Mouse (Mus musculus): ENCODE results near the gene Ubap1l. TPM values are rescaled to one million over a fixed set of nuclear protein-coding genes. Genes with fewer than 3 reads are reported as not detected.

Gene Ubap1l
- polyA plus RNA-seq, 1 experiment from 2014 or later, result 0.66 TPM

- H3K36me3 ChIP-seq (replicated peaks), result peaks cover 10% of the 10 kb centered on the region
- no peak for DNase-seq (ENCODE audit: low spot score)
- H3K9me3 ChIP-seq, result no peaks in the 10 kb centered on the region
- peaks cover 28% of the 10 kb centered on the region for H3K4me1 ChIP-seq
- 76% methylated on average over 6 of the region's 6 CpGs for WGBS
- no peak overlapping the region for H3K4me3 ChIP-seq
- H3K27me3 ChIP-seq (replicated peaks; ENCODE audit: low read depth, poor library complexity, severe bottlenecking), result no peaks in the 10 kb centered on the region; the same call in 1 of the 2 replicates
- H3K27ac ChIP-seq (replicated peaks), result no peak overlapping the region
Observed at GRCm38 (mm10) chr9:65382031-65382750, 21.4 kb downstream of the Ubap1l start.

GRCm38 (mm10) chr9:65382751-65383097, 21.9 kb downstream of the Ubap1l start:
- no peaks in the 10 kb centered on the region for H3K9me3 ChIP-seq
- peaks cover 28% of the 10 kb centered on the region for H3K4me1 ChIP-seq
- WGBS, result 61% methylated on average over 3 of the region's 3 CpGs
- 0 out of 2 replicates have a peak overlapping the region, but pooled peaks have one; percentile 19 for H3K27ac ChIP-seq (replicated peaks)
- no peak for DNase-seq (ENCODE audit: low spot score)
- H3K36me3 ChIP-seq (replicated peaks), result peaks cover 4% of the 10 kb centered on the region
- H3K4me3 ChIP-seq, result no peak overlapping the region
- H3K27me3 ChIP-seq (replicated peaks; ENCODE audit: low read depth, poor library complexity, severe bottlenecking), result no peaks in the 10 kb centered on the region; the same call in 1 of the 2 replicates

- peaks cover 11% of the 10 kb centered on the region for H3K27me3 ChIP-seq (replicated peaks; ENCODE audit: low read depth, poor library complexity, severe bottlenecking)
- H3K9me3 ChIP-seq, result no peaks in the 10 kb centered on the region
- 74% methylated on average over 3 of the region's 3 CpGs for WGBS
- H3K4me3 ChIP-seq, result no peak overlapping the region
- DNase-seq (ENCODE audit: low spot score), result no peak
- H3K36me3 ChIP-seq (replicated peaks), result no peaks in the 10 kb centered on the region
- no peak overlapping the region for H3K27ac ChIP-seq (replicated peaks)
- peaks cover 28% of the 10 kb centered on the region for H3K4me1 ChIP-seq
Observed at GRCm38 (mm10) chr9:65384276-65384675, 23.4 kb downstream of the Ubap1l start.

GRCm38 (mm10) chr9:65386373-65387140, 25.7 kb downstream of the Ubap1l start:
- Histone ChIP-seq H3K27me3 (replicated peaks; ENCODE audit: low read depth, poor library complexity, severe bottlenecking) (peaks cover 34% of the 10 kb centered on the region), H3K27ac (replicated peaks) (no peak overlapping the region; the same call in 1 of the 2 replicates), H3K9me3 (0 out of 2 replicates have a peak, but pooled peaks cover 2% of the 10 kb centered on the region), H3K36me3 (replicated peaks) (no peaks in the 10 kb centered on the region), H3K4me1 (peaks cover 31% of the 10 kb centered on the region), H3K4me3 (no peak overlapping the region)
- WGBS, result 31% methylated on average over 8 of the region's 8 CpGs
- DNase-seq (ENCODE audit: low spot score), result peak; percentile 29

- H3K4me1 ChIP-seq, result peaks cover 18% of the 10 kb centered on the region
- H3K27ac ChIP-seq (replicated peaks), result peak overlapping the region; percentile 63
- 0 out of 2 replicates have a peak, but pooled peaks cover 2% of the 10 kb centered on the region for H3K9me3 ChIP-seq
- peak overlapping the region; percentile 60 for H3K4me3 ChIP-seq
- peak; percentile 61 for DNase-seq (ENCODE audit: low spot score)
- peaks cover 60% of the 10 kb centered on the region for H3K27me3 ChIP-seq (replicated peaks; ENCODE audit: low read depth, poor library complexity, severe bottlenecking)
- WGBS, result 18% methylated on average over 96 of the region's 96 CpGs
- no peaks in the 10 kb centered on the region for H3K36me3 ChIP-seq (replicated peaks)
Observed at GRCm38 (mm10) chr9:65390752-65391612, 30.1 kb downstream of the Ubap1l start.

GRCm38 (mm10) chr9:65391613-65391964, 30.7 kb downstream of the Ubap1l start, which contains the start of gene Kbtbd13:
Kbtbd13 (minus strand) TSS chr9:65391652.
- Histone ChIP-seq H3K4me3 (peak within 1 kb of the TSS; percentile 60), H3K9me3 (0 out of 2 replicates have a peak, but pooled peaks cover 2% of the 10 kb centered on the region), H3K4me1 (peaks cover 13% of the 10 kb centered on the region), H3K27me3 (replicated peaks; ENCODE audit: low read depth, poor library complexity, severe bottlenecking) (peaks cover 60% of the 10 kb centered on the region), H3K36me3 (replicated peaks) (no peaks in the 10 kb centered on the region), H3K27ac (replicated peaks) (peak within 1 kb of the TSS; percentile 63)
- no peak for DNase-seq (ENCODE audit: low spot score)
- WGBS, result 41% methylated on average over 8 of the region's 8 CpGs

- no peaks in the 10 kb centered on the region for H3K36me3 ChIP-seq (replicated peaks)
- H3K27ac ChIP-seq (replicated peaks), result no peak overlapping the region
- no peak overlapping the region for H3K4me3 ChIP-seq
- peaks cover 11% of the 10 kb centered on the region for H3K4me1 ChIP-seq
- 0 out of 2 replicates have a peak, but pooled peaks cover 2% of the 10 kb centered on the region for H3K9me3 ChIP-seq
- DNase-seq (ENCODE audit: low spot score), result peak; percentile 77
- peaks cover 71% of the 10 kb centered on the region for H3K27me3 ChIP-seq (replicated peaks; ENCODE audit: low read depth, poor library complexity, severe bottlenecking)
- 32% methylated on average over 6 of the region's 6 CpGs for WGBS
Observed at GRCm38 (mm10) chr9:65392638-65393364, 32.0 kb downstream of the Ubap1l start.

GRCm38 (mm10) chr9:65393606-65394005, 32.8 kb downstream of the Ubap1l start:
- Histone ChIP-seq H3K4me3 (no peak overlapping the region), H3K27me3 (replicated peaks; ENCODE audit: low read depth, poor library complexity, severe bottlenecking) (peaks cover 75% of the 10 kb centered on the region), H3K27ac (replicated peaks) (no peak overlapping the region), H3K9me3 (0 out of 2 replicates have a peak, but pooled peaks cover 2% of the 10 kb centered on the region), H3K36me3 (replicated peaks) (no peaks in the 10 kb centered on the region), H3K4me1 (peaks cover 18% of the 10 kb centered on the region)
- 51% methylated on average over 2 of the region's 2 CpGs for WGBS
- DNase-seq (ENCODE audit: low spot score), result no peak

GRCm38 (mm10) chr9:65394360-65394759, 33.5 kb downstream of the Ubap1l start:
- 62% methylated on average over 2 of the region's 2 CpGs for WGBS
- Histone ChIP-seq H3K36me3 (replicated peaks) (no peaks in the 10 kb centered on the region), H3K4me1 (peaks cover 25% of the 10 kb centered on the region), H3K9me3 (0 out of 2 replicates have a peak, but pooled peaks cover 2% of the 10 kb centered on the region), H3K4me3 (no peak overlapping the region), H3K27ac (replicated peaks) (no peak overlapping the region), H3K27me3 (replicated peaks; ENCODE audit: low read depth, poor library complexity, severe bottlenecking) (peaks cover 73% of the 10 kb centered on the region)
- DNase-seq (ENCODE audit: low spot score), result no peak

- H3K36me3 ChIP-seq (replicated peaks), result no peaks in the 10 kb centered on the region
- H3K27ac ChIP-seq (replicated peaks), result peak within 1 kb of the TSS; percentile 85
- no peaks in the 10 kb centered on the region for H3K9me3 ChIP-seq
- peak; percentile 89 for DNase-seq (ENCODE audit: low spot score)
- peaks cover 15% of the 10 kb centered on the region for H3K4me1 ChIP-seq
- under 1% methylated on average over 24 of the region's 24 CpGs for WGBS
- peaks cover 37% of the 10 kb centered on the region for H3K27me3 ChIP-seq (replicated peaks; ENCODE audit: low read depth, poor library complexity, severe bottlenecking)
- H3K4me3 ChIP-seq, result peak within 1 kb of the TSS; percentile 75
Observed at GRCm38 (mm10) chr9:65398279-65398678, 37.4 kb downstream of the Ubap1l start, which contains the start of gene Rasl12. Rasl12 (plus strand) TSS chr9:65398506.

- peaks cover 31% of the 10 kb centered on the region for H3K27me3 ChIP-seq (replicated peaks; ENCODE audit: low read depth, poor library complexity, severe bottlenecking)
- DNase-seq (ENCODE audit: low spot score), result no peak
- WGBS, result 91% methylated on average over 6 of the region's 6 CpGs
- no peak overlapping the region for H3K4me3 ChIP-seq
- H3K9me3 ChIP-seq, result no peaks in the 10 kb centered on the region
- no peaks in the 10 kb centered on the region for H3K36me3 ChIP-seq (replicated peaks)
- peaks cover 15% of the 10 kb centered on the region for H3K4me1 ChIP-seq
- no peak overlapping the region for H3K27ac ChIP-seq (replicated peaks)
Observed at GRCm38 (mm10) chr9:65399934-65400333, 39.1 kb downstream of the Ubap1l start.

Measured in embryonic facial prominence, embryonic 10.5 days (tissue).